In genomic region chr9:67607268-67607667, GRCm38 (mm10) we compare ENCODE assay signal across 29 mouse cellular contexts. TPM values are rescaled to one million over a fixed set of nuclear protein-coding genes. Genes with fewer than 3 reads are reported as not detected.
DNase-seq lines count a peak whose midpoint lies in the region; ATAC-seq and TF ChIP-seq lines count a peak whose summit lies in the region.
"Had no signal": no experiment of that assay in that cellular context is flagged by ENCODE, and none has a peak within 500 bp of the region (broad histone marks: within the 10 kb centered on the region; RNA-seq: fewer than 3 reads in every experiment).

No protein-coding gene starts in this region.

- WGBS in heart, embryonic 15.5 days, result 80% methylated on average over 6 of the region's 6 CpGs
- 77% methylated on average over 6 of the region's 6 CpGs for WGBS in heart, embryonic 11.5 days (ENCODE audit: insufficient replicate concordance)

- DNase-seq in gastrocnemius, adult 2 months, result no peak
- no peak for DNase-seq in gastrocnemius, adult 8-10 months (ENCODE audit: low spot score in 2 of 2)
- peak; percentile 62 for DNase-seq in ZHBTc4 (ENCODE audit: low read depth, low spot score)
- DNase-seq in ovary, adult 18-20 months (ENCODE audit: low spot score), result no peak
- DNase-seq: adrenal gland, adult 2 months; adrenal gland, postnatal 14 days; adrenal gland, postnatal 36 days; B cell, adult 2 months; cerebellum, adult 11-12 months; cerebellum, adult 2 months; cerebellum, adult 9-10 months; cerebellum, postnatal 10 days; cerebellum, postnatal 25 days; embryo, embryonic 11 days had no signal

- no peaks in the 10 kb centered on the region for H3K9me3 ChIP-seq in heart, embryonic 15.5 days (replicated peaks)
- H3K9me3 ChIP-seq in heart, embryonic 11.5 days (replicated peaks; ENCODE audit: control insufficient read depth, low read length), result no peaks in the 10 kb centered on the region
- H3K9me3 ChIP-seq in ES-Bruce4 (replicated peaks; ENCODE audit: control insufficient read depth, insufficient read depth, low read length, poor library complexity, severe bottlenecking), result peaks cover 6% of the 10 kb centered on the region
- H3K9me3 ChIP-seq: embryonic facial prominence, embryonic 13.5 days; embryonic facial prominence, embryonic 15.5 days; forebrain, embryonic 10.5 days; forebrain, embryonic 12.5 days had no signal

- no peak for TF ChIP-seq POLR2A in ES-Bruce4 (IDR thresholded peaks at IDR 0.05; ENCODE audit: insufficient read depth, low read length)

- no peak overlapping the region for H3K4me2 ChIP-seq in heart, embryonic 15.5 days
- H3K4me2 ChIP-seq in heart, embryonic 11.5 days, result no peak overlapping the region
- H3K4me2 ChIP-seq: embryonic facial prominence, embryonic 13.5 days; embryonic facial prominence, embryonic 15.5 days; forebrain, embryonic 12.5 days had no signal

- H3K9ac ChIP-seq in heart, embryonic 15.5 days, result no peak overlapping the region
- H3K9ac ChIP-seq in heart, embryonic 11.5 days (ENCODE audit: low read depth, low read length), result no peak overlapping the region
- no peak overlapping the region for H3K9ac ChIP-seq in ES-Bruce4 (ENCODE audit: low read depth, poor library complexity, severe bottlenecking)
- H3K9ac ChIP-seq: embryonic facial prominence, embryonic 13.5 days; embryonic facial prominence, embryonic 15.5 days; forebrain, embryonic 12.5 days had no signal

- no peak for ATAC-seq in heart, embryonic 15.5 days (replicated peaks; ENCODE audit: insufficient number of reproducible peaks, insufficient read depth, low FRiP score, low read depth)
- ATAC-seq in heart, embryonic 11.5 days (replicated peaks; ENCODE audit: insufficient number of reproducible peaks, low FRiP score, low TSS enrichment), result no peak
- no peak for ATAC-seq in granulocyte monocyte progenitor cell, adult 5-6 weeks (replicated peaks; ENCODE audit: poor library complexity, severe bottlenecking)
- ATAC-seq: CD4-positive, CD25-positive, alpha-beta regulatory T cell, adult 4 months; forebrain, embryonic 14.5 days; forebrain, embryonic 16.5 days; Patski had no signal

- H3K4me3 ChIP-seq in gastrocnemius, adult 2 months, result no peak overlapping the region
- no peak overlapping the region for H3K4me3 ChIP-seq in heart, embryonic 15.5 days
- H3K4me3 ChIP-seq in heart, embryonic 11.5 days (ENCODE audit: low read depth, low read length), result no peak overlapping the region
- H3K4me3 ChIP-seq in ES-Bruce4 (ENCODE audit: low read depth, low read length), result no peak overlapping the region
- H3K4me3 ChIP-seq: embryonic facial prominence, embryonic 13.5 days; embryonic facial prominence, embryonic 15.5 days; erythroblast, embryonic 14.5 days; forebrain, embryonic 10.5 days; forebrain, embryonic 12.5 days had no signal

- peak overlapping the region; percentile 35; the same call in 1 of the 2 replicates for H3K27ac ChIP-seq in gastrocnemius, adult 2 months
- peak overlapping the region; percentile 12; the same call in 1 of the 2 replicates for H3K27ac ChIP-seq in heart, embryonic 15.5 days
- H3K27ac ChIP-seq in heart, embryonic 11.5 days (ENCODE audit: low read depth, low read length), result no peak overlapping the region
- no peak overlapping the region for H3K27ac ChIP-seq in ES-Bruce4 (ENCODE audit: insufficient read depth, low read length)
- H3K27ac ChIP-seq: embryonic facial prominence, embryonic 13.5 days; embryonic facial prominence, embryonic 15.5 days; forebrain, embryonic 10.5 days; forebrain, embryonic 12.5 days had no signal

- intact Hi-C loops in gastrocnemius, adult 2 months (cut with DNase I), result no loop called here

- TF ChIP-seq EP300 in ES-Bruce4 (IDR thresholded peaks at IDR 0.05; ENCODE audit: insufficient read depth, low read depth, low read length), result 0 out of 2 replicates have a peak, but pooled peaks have one; percentile 40

- no peak for TF ChIP-seq CTCF in gastrocnemius, adult 2 months (IDR thresholded peaks at IDR 0.05)
- no peak for TF ChIP-seq CTCF in ES-Bruce4 (IDR thresholded peaks at IDR 0.05; ENCODE audit: low read depth, low read length)

- peaks cover 34% of the 10 kb centered on the region for H3K4me1 ChIP-seq in heart, embryonic 15.5 days (replicated peaks)
- peaks cover 8% of the 10 kb centered on the region for H3K4me1 ChIP-seq in heart, embryonic 11.5 days (ENCODE audit: control insufficient read depth, insufficient read depth, low read length)
- peaks cover 3% of the 10 kb centered on the region for H3K4me1 ChIP-seq in ES-Bruce4 (ENCODE audit: control insufficient read depth, insufficient read depth, low read length)
- H3K4me1 ChIP-seq: forebrain, embryonic 12.5 days had no signal

- no peaks in the 10 kb centered on the region for H3K27me3 ChIP-seq in heart, embryonic 15.5 days
- H3K27me3 ChIP-seq in heart, embryonic 11.5 days (ENCODE audit: control insufficient read depth, insufficient read depth, low read length), result no peaks in the 10 kb centered on the region
- no peaks in the 10 kb centered on the region for H3K27me3 ChIP-seq in ES-Bruce4 (ENCODE audit: control insufficient read depth, insufficient read depth, low read length, poor library complexity, severe bottlenecking)
- H3K27me3 ChIP-seq: CH12.LX; embryonic facial prominence, embryonic 13.5 days; embryonic facial prominence, embryonic 15.5 days; forebrain, embryonic 12.5 days; Patski had no signal

- no peaks in the 10 kb centered on the region for H3K36me3 ChIP-seq in heart, embryonic 15.5 days
- H3K36me3 ChIP-seq in heart, embryonic 11.5 days (ENCODE audit: control insufficient read depth, insufficient read depth, low read length), result no peaks in the 10 kb centered on the region
- H3K36me3 ChIP-seq in ES-Bruce4 (ENCODE audit: control insufficient read depth, insufficient read depth, low read length, poor library complexity, severe bottlenecking), result no peaks in the 10 kb centered on the region
- H3K36me3 ChIP-seq: embryonic facial prominence, embryonic 13.5 days; embryonic facial prominence, embryonic 15.5 days; forebrain, embryonic 10.5 days; forebrain, embryonic 12.5 days; G1E had no signal

RNA-seq across cellular contexts. Expression of gene Tln2, which starts 47.8 kb away (rescaled TPM):
- total RNA-seq in gastrocnemius, adult 2 months (2021), result 10 to 100 TPM; 82.5 to 83.1 TPM
- total RNA-seq in gastrocnemius, adult 8-10 months (2022), result 10 to 100 TPM; 70.6 to 93.7 (median 76.7) TPM
- 58.4 and 65.7 TPM in 2 replicates for polyA plus RNA-seq in heart, embryonic 15.5 days (2015; fragmentation: Nextera tagmentation; extraction: Ambion mirVana)
- 32.7 and 43.8 TPM in 2 replicates for polyA plus RNA-seq in heart, embryonic 11.5 days (2014; fragmentation: Nextera tagmentation; extraction: Ambion mirVana)
- 17.0 and 19.7 TPM in 2 replicates for polyA plus RNA-seq in ES-Bruce4 (2011; ENCODE audit: insufficient read depth, insufficient read length, low read depth, missing spikeins)
- total RNA-seq in granulocyte monocyte progenitor cell, adult 5-6 weeks (2014; fragmentation: Nextera tagmentation), result 0.28 TPM in 1 of 2 replicates, not detected in the other
- total RNA-seq in granulocyte monocyte progenitor cell, adult 5-6 weeks (2017), result 1.4 and 7.0 TPM in 2 replicates

Comparison
In these comparisons a context has a peak if more than half of its experiments do, and no peak if none do; other contexts are left out.
1. H3K27ac ChIP-seq: peak in gastrocnemius, adult 2 months (single experiment) and heart, embryonic 15.5 days (single experiment); none in heart, embryonic 11.5 days (single experiment) and ES-Bruce4 (single experiment).
2. RNA of gene Tln2, which starts 47.8 kb away (total RNA-seq): 82.5 to 83.1 TPM in gastrocnemius, adult 2 months and 70.6 to 93.7 TPM in gastrocnemius, adult 8-10 months; 0.28 to 7.0 TPM in granulocyte monocyte progenitor cell, adult 5-6 weeks; every median in the first group is over 4 times any median in the second.